Mouse (Mus musculus) Muller cell, postnatal 12 days (primary cell): Measurements from ENCODE around the gene Wscd1.

Source experiments
- DNase-seq: peaks from one replicate; pipeline ENCODE4 v3.0.0-alpha.2; 2015; ENCODE audit errors: inconsistent ontology term

Gene Wscd1

GRCm38 (mm10) chr11:71749671-71750070 is at the start of gene Wscd1:
TSS of gene Wscd1 (plus strand) at chr11:71749920.
- DNase-seq = no peak

GRCm38 (mm10) chr11:71728066-71728465 is 21.7 kb upstream of the Wscd1 start:
- no peak for DNase-seq

GRCm38 (mm10) chr11:71729287-71729686 is 20.4 kb upstream of the Wscd1 start:
- DNase-seq = no peak

GRCm38 (mm10) chr11:71733771-71734170 is 15.9 kb upstream of the Wscd1 start:
- no peak for DNase-seq

- DNase-seq = no peak
Observed at GRCm38 (mm10) chr11:71737106-71737505, 12.6 kb upstream of the Wscd1 start.

- DNase-seq = no peak
Observed at GRCm38 (mm10) chr11:71738501-71739045, 11.1 kb upstream of the Wscd1 start.

- no peak for DNase-seq
Observed at GRCm38 (mm10) chr11:71745875-71746274, 3.8 kb upstream of the Wscd1 start.

- no peak for DNase-seq
Observed at GRCm38 (mm10) chr11:71747719-71748118, 2.0 kb upstream of the Wscd1 start.

GRCm38 (mm10) chr11:71750534-71751173 is 934 bp downstream of the Wscd1 start:
- peak; percentile 71 for DNase-seq

- DNase-seq = peak; percentile 52
Observed at GRCm38 (mm10) chr11:71751174-71751611, 1.5 kb downstream of the Wscd1 start.

- DNase-seq = peak; percentile 44
Observed at GRCm38 (mm10) chr11:71751689-71752088, 2.0 kb downstream of the Wscd1 start.

GRCm38 (mm10) chr11:71752626-71753025 is 2.9 kb downstream of the Wscd1 start:
- no peak for DNase-seq

- no peak for DNase-seq
Observed at GRCm38 (mm10) chr11:71755115-71755514, 5.4 kb downstream of the Wscd1 start.

- no peak for DNase-seq
Observed at GRCm38 (mm10) chr11:71756325-71756724, 6.6 kb downstream of the Wscd1 start.

- DNase-seq = peak; percentile 80
Observed at GRCm38 (mm10) chr11:71758211-71759110, 8.7 kb downstream of the Wscd1 start.

GRCm38 (mm10) chr11:71760991-71761390 is 11.3 kb downstream of the Wscd1 start:
- DNase-seq = no peak

- peak; percentile 76 for DNase-seq
Observed at GRCm38 (mm10) chr11:71763154-71763553, 13.4 kb downstream of the Wscd1 start.

- no peak for DNase-seq
Observed at GRCm38 (mm10) chr11:71763651-71764275, 14.0 kb downstream of the Wscd1 start.

- DNase-seq = no peak
Observed at GRCm38 (mm10) chr11:71764743-71765142, 15.0 kb downstream of the Wscd1 start.

- DNase-seq = no peak
Observed at GRCm38 (mm10) chr11:71765335-71765734, 15.6 kb downstream of the Wscd1 start.

- DNase-seq = no peak
Observed at GRCm38 (mm10) chr11:71766380-71766779, 16.7 kb downstream of the Wscd1 start.

- DNase-seq = no peak
Observed at GRCm38 (mm10) chr11:71767726-71768125, 18.0 kb downstream of the Wscd1 start.
